Mouse (Mus musculus): ENCODE data around the gene Mynn. TPM values are rescaled to one million over a fixed set of nuclear protein-coding genes. Genes with fewer than 3 reads are reported as not detected.

Mynn gene
- total and polyA plus RNA-seq, 2 experiments = 3.3 to 10.5 TPM

- H3K27me3 ChIP-seq (ENCODE audit: control insufficient read depth, insufficient read depth, low read length) = no peaks in the 10 kb centered on the region
- no peak for DNase-seq (ENCODE audit: extremely low read depth, low read depth, low spot score)
- 95% methylated on average over 4 of the region's 4 CpGs for WGBS
- H3K9ac ChIP-seq (ENCODE audit: low read depth, low read length) = no peak overlapping the region
- H3K27ac ChIP-seq (replicated peaks; ENCODE audit: insufficient read depth, low read depth, low read length) = no peak overlapping the region
- no peak for TF ChIP-seq CTCF (IDR thresholded peaks at IDR 0.05; ENCODE audit: low read depth, low read length)
- TF ChIP-seq POLR2A (IDR thresholded peaks at IDR 0.05; ENCODE audit: extremely low read depth, insufficient read depth, low read length) = no peak
- H3K79me2 ChIP-seq (ENCODE audit: control insufficient read depth, insufficient read depth, low read length) = peaks cover 9% of the 10 kb centered on the region; the same call in 1 of the 2 replicates
- H3K36me3 ChIP-seq (ENCODE audit: control insufficient read depth, insufficient read depth, low read length) = peaks cover 64% of the 10 kb centered on the region
- H3K4me1 ChIP-seq (ENCODE audit: control insufficient read depth, insufficient read depth, low read length) = peaks cover 3% of the 10 kb centered on the region; the same call in 1 of the 2 replicates
- no peak overlapping the region for H3K4me3 ChIP-seq (ENCODE audit: insufficient read depth, low read depth, low read length)
Measured at GRCm38 (mm10) chr3:30610930-30611329, 9.1 kb downstream of the Mynn start.

GRCm38 (mm10) chr3:30620132-30620531, 18.3 kb downstream of the Mynn start:
- Histone ChIP-seq H3K27me3 (ENCODE audit: control insufficient read depth, insufficient read depth, low read length) (no peaks in the 10 kb centered on the region), H3K4me1 (ENCODE audit: control insufficient read depth, insufficient read depth, low read length) (no peaks in the 10 kb centered on the region), H3K79me2 (ENCODE audit: control insufficient read depth, insufficient read depth, low read length) (no peaks in the 10 kb centered on the region), H3K27ac (replicated peaks; ENCODE audit: insufficient read depth, low read depth, low read length) (no peak overlapping the region), H3K9ac (ENCODE audit: low read depth, low read length) (no peak overlapping the region), H3K36me3 (ENCODE audit: control insufficient read depth, insufficient read depth, low read length) (peaks cover 29% of the 10 kb centered on the region), H3K4me3 (ENCODE audit: insufficient read depth, low read depth, low read length) (no peak overlapping the region)
- DNase-seq (ENCODE audit: extremely low read depth, low read depth, low spot score) = no peak
- TF ChIP-seq CTCF (IDR thresholded peaks at IDR 0.05; ENCODE audit: low read depth, low read length) = no peak
- TF ChIP-seq POLR2A (IDR thresholded peaks at IDR 0.05; ENCODE audit: extremely low read depth, insufficient read depth, low read length) = no peak
- WGBS = 79% methylated on average over 8 of the region's 8 CpGs

GRCm38 (mm10) chr3:30633681-30634080, 31.8 kb downstream of the Mynn start:
- no peak overlapping the region for H3K4me3 ChIP-seq (ENCODE audit: insufficient read depth, low read depth, low read length)
- TF ChIP-seq POLR2A (IDR thresholded peaks at IDR 0.05; ENCODE audit: extremely low read depth, insufficient read depth, low read length) (no peak), CTCF (IDR thresholded peaks at IDR 0.05; ENCODE audit: low read depth, low read length) (no peak)
- no peaks in the 10 kb centered on the region for H3K79me2 ChIP-seq (ENCODE audit: control insufficient read depth, insufficient read depth, low read length)
- 70% methylated on average over 3 of the region's 3 CpGs for WGBS
- H3K27ac ChIP-seq (replicated peaks; ENCODE audit: insufficient read depth, low read depth, low read length) = no peak overlapping the region
- no peak overlapping the region for H3K9ac ChIP-seq (ENCODE audit: low read depth, low read length)
- H3K4me1 ChIP-seq (ENCODE audit: control insufficient read depth, insufficient read depth, low read length) = no peaks in the 10 kb centered on the region
- no peak for DNase-seq (ENCODE audit: extremely low read depth, low read depth, low spot score)
- H3K36me3 ChIP-seq (ENCODE audit: control insufficient read depth, insufficient read depth, low read length) = no peaks in the 10 kb centered on the region
- no peaks in the 10 kb centered on the region for H3K27me3 ChIP-seq (ENCODE audit: control insufficient read depth, insufficient read depth, low read length)

GRCm38 (mm10) chr3:30635629-30636028, 33.8 kb downstream of the Mynn start:
- H3K27ac ChIP-seq (replicated peaks; ENCODE audit: insufficient read depth, low read depth, low read length) = no peak overlapping the region
- H3K79me2 ChIP-seq (ENCODE audit: control insufficient read depth, insufficient read depth, low read length) = no peaks in the 10 kb centered on the region
- TF ChIP-seq POLR2A (IDR thresholded peaks at IDR 0.05; ENCODE audit: extremely low read depth, insufficient read depth, low read length) (no peak), CTCF (IDR thresholded peaks at IDR 0.05; ENCODE audit: low read depth, low read length) (no peak)
- H3K4me1 ChIP-seq (ENCODE audit: control insufficient read depth, insufficient read depth, low read length) = no peaks in the 10 kb centered on the region
- no peaks in the 10 kb centered on the region for H3K36me3 ChIP-seq (ENCODE audit: control insufficient read depth, insufficient read depth, low read length)
- H3K4me3 ChIP-seq (ENCODE audit: insufficient read depth, low read depth, low read length) = no peak overlapping the region
- no peaks in the 10 kb centered on the region for H3K27me3 ChIP-seq (ENCODE audit: control insufficient read depth, insufficient read depth, low read length)
- WGBS = 83% methylated on average over 4 of the region's 4 CpGs
- no peak overlapping the region for H3K9ac ChIP-seq (ENCODE audit: low read depth, low read length)
- DNase-seq (ENCODE audit: extremely low read depth, low read depth, low spot score) = no peak

GRCm38 (mm10) chr3:30644207-30644606, 42.3 kb downstream of the Mynn start, which contains the start of gene Lrriq4:
Gene Lrriq4, plus strand, starts transcription at chr3:30644507.
- Histone ChIP-seq H3K4me1 (ENCODE audit: control insufficient read depth, insufficient read depth, low read length) (peaks cover 2% of the 10 kb centered on the region; the same call in 1 of the 2 replicates), H3K27ac (replicated peaks; ENCODE audit: insufficient read depth, low read depth, low read length) (no peak within 1 kb of the TSS), H3K36me3 (ENCODE audit: control insufficient read depth, insufficient read depth, low read length) (no peaks in the 10 kb centered on the region), H3K27me3 (ENCODE audit: control insufficient read depth, insufficient read depth, low read length) (peaks cover 11% of the 10 kb centered on the region; the same call in 1 of the 2 replicates), H3K79me2 (ENCODE audit: control insufficient read depth, insufficient read depth, low read length) (no peaks in the 10 kb centered on the region), H3K9ac (ENCODE audit: low read depth, low read length) (no peak within 1 kb of the TSS), H3K4me3 (ENCODE audit: insufficient read depth, low read depth, low read length) (no peak within 1 kb of the TSS)
- TF ChIP-seq CTCF (IDR thresholded peaks at IDR 0.05; ENCODE audit: low read depth, low read length) (no peak), POLR2A (IDR thresholded peaks at IDR 0.05; ENCODE audit: extremely low read depth, insufficient read depth, low read length) (no peak)
- WGBS = 79% methylated on average over 2 of the region's 2 CpGs
- no peak for DNase-seq (ENCODE audit: extremely low read depth, low read depth, low spot score)

GRCm38 (mm10) chr3:30646761-30647160, 44.9 kb downstream of the Mynn start:
- Histone ChIP-seq H3K27me3 (ENCODE audit: control insufficient read depth, insufficient read depth, low read length) (peaks cover 13% of the 10 kb centered on the region; the same call in 1 of the 2 replicates), H3K4me3 (ENCODE audit: insufficient read depth, low read depth, low read length) (no peak overlapping the region), H3K4me1 (ENCODE audit: control insufficient read depth, insufficient read depth, low read length) (peaks cover 2% of the 10 kb centered on the region; the same call in 1 of the 2 replicates), H3K36me3 (ENCODE audit: control insufficient read depth, insufficient read depth, low read length) (no peaks in the 10 kb centered on the region), H3K79me2 (ENCODE audit: control insufficient read depth, insufficient read depth, low read length) (no peaks in the 10 kb centered on the region), H3K27ac (replicated peaks; ENCODE audit: insufficient read depth, low read depth, low read length) (no peak overlapping the region), H3K9ac (ENCODE audit: low read depth, low read length) (no peak overlapping the region)
- TF ChIP-seq CTCF (IDR thresholded peaks at IDR 0.05; ENCODE audit: low read depth, low read length) (no peak), POLR2A (IDR thresholded peaks at IDR 0.05; ENCODE audit: extremely low read depth, insufficient read depth, low read length) (no peak)
- 71% methylated on average over 8 of the region's 8 CpGs for WGBS
- no peak for DNase-seq (ENCODE audit: extremely low read depth, low read depth, low spot score)

Measured in liver, adult 2 months (tissue).